Mouse (Mus musculus) gastrocnemius, adult 18-20 months (tissue): ENCODE data around the gene Lim2. TPM values are rescaled to one million over a fixed set of nuclear protein-coding genes. Genes with fewer than 3 reads are reported as not detected.
"Not testable (repeated sequence)": the region's sequence is repeated elsewhere in the genome, so short reads cannot be mapped to it uniquely, and the experiment has no call there.

ENCODE experiments used
- DNase-seq: peaks from one replicate; pipeline ENCODE4 v3.0.0; 2021; ENCODE audit warnings: low spot score
- long read RNA-seq, 2 experiments: library from polyadenylated mRNA; stranded (forward); transcript quantifications; one replicate each; pipeline ENCODE4 v2.0.0; 2021
- total RNA-seq, 2 experiments: library from RNA; stranded (reverse); gene quantifications; 2 replicates each; pipeline ENCODE4 v1.2.3; 2021

Lim2 gene
- not detected for total RNA-seq
- long read RNA-seq, experiment 1, result 0 reads
- long read RNA-seq, experiment 2, result 0 reads

DNA sequence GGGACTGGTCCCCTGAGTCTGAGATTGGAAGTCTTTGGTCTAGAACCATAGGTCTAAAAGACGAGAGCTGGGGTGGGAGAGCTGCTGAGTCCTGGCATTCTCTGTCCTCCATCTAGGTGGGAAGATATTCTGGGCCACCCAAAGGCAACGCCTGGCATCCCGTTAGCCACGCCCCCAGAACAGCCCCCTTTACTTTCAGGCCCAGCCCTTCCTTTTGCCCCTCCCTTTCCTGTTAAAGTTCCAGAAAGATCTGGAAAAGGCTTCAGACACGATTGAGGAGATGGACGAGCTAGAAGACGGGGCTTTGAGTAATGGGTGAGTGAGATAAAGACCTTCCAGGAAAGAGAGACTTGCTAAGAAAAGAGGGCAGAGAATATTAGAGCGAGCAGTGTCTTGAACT, at the start of gene Lim2:
Lim2 (plus strand) TSS at position 265 of the 400 bp plus-strand sequence.
- DNase-seq, result no peak

DNA sequence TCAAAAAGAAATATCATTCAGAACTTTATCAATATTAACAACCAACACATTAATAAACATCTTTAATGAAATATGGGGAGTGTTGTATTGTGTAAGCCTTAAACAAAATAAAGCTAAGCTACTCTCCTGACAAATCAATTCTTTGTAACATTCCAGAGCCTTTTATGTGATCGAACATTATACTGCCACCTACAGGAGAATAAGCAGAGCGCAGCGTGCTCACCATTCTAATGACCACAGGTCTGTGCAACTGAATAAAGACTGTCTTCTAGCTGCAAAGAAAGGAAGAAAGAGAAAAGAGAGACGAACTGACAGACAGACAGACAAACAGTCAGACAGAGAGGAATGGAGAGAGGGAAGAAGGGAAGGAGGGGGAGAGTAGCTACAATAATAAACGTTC, 49.2 kb upstream of the Lim2 start:
- DNase-seq, result peak; percentile 12

DNA sequence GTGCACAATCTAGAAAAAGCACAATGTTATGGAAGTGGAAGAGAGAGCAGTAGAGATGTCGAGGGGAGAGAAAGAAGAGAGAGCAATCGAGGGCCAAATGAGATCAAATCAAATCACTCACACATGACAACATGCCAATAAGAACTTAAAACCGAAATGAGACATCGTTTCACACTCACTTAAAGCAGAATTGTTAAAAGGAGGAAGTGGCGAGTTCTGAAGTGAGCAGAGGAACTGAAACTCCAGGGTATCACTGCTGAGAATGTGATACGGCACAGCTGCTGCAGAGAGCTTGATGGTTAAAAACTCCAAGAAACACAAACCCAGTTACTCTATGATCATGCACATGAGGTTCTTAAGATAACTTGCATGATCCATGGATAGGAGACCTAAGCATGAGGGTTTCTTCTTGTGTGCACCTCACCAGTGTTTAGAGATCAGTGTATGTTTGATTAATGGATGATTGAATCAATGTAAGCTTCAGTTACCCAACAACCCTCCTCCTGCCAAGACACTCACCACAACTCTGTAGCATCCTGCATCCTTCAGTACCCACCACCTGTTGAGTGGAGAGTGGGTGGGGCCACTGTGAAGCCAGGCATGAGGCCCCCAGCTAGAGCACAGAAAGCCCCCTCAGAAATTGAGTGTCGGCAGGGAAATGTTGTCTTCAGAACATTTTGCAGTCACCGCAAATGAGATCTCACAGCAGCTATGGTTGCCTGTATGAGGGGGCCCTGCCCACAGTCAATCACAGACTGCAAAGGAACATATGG, 34.9 kb upstream of the Lim2 start:
- DNase-seq, result no peak

DNA sequence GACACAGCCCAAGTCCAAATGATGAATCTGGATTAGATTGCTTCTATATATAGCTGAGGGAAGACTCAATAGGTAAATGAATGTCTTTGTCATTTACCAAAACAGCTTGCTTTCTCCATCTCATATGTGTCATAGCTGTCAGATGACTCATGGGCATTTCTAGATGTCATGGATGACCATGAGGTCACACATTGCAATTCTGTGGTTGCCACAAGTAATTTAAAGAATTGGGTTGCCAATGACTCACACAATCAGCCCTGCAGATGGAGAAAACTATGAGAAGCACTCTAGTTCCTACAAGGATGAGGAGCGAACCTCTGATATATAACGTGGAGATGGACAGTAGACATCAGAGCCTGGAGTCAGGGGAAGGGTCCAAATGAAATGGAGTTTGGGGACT, 28.0 kb upstream of the Lim2 start:
- DNase-seq, result no peak

DNA sequence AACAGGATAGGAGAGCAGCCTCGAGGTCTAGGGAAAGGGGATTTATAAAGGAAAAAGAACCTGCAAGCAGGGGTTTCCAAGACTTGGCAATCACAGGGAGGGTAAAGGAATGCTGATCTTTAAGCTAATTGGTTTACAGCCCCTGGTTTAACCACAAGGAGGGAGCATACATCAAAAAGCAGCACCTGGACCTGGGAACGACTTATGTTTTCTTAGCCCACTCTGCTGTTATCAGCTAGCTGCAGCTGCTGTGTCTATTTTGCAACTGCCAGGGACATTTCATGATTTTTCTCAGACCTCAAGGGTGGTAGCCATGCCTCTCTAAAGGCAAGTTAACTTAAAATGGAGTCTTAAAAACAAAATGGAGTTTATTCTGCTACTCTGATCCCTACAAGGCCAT, 24.8 kb upstream of the Lim2 start:
- no peak for DNase-seq

DNA sequence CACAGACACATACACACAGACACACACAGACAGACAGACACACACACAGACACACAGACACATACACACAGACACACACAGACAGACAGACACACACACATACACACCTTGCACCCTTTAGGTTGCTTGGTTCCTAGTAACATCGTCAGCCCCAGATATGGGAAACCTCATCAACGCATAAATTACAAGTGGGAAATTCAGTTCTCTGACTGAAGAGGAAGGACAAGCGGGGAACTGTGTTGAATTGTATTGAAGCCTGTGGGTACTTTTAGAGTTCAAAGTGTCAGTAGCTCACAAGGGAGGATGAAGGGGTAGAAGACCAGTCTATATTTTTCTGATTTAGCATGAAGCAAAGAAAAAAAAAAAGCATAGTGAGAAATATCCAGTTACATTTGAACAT, 19.9 kb upstream of the Lim2 start:
- DNase-seq, result no peak

DNA sequence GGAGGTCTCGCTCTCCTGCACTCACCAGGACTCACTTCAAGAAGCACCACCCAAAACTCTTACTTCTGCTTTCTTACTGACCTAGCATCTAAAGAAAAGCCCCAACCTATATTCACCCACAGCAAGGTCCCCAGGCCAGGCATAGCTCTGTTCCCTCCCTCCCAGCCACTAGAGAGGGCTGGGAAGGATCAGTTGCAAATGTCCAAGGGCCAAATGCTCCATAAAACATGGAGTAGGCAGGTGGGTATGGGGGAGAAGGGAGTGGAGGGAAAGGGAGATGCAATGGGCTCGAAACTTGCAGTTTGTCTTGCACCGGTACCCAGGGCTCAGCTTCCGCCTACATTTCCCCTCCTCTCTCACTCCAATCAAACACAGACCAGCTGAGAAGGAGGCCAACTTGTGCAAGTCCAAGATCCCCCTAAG, 19.3 kb upstream of the Lim2 start, which contains the start of gene Siglecg:
Siglecg (plus strand) TSS at position 74 of the 423 bp plus-strand sequence.
- DNase-seq, result no peak

DNA sequence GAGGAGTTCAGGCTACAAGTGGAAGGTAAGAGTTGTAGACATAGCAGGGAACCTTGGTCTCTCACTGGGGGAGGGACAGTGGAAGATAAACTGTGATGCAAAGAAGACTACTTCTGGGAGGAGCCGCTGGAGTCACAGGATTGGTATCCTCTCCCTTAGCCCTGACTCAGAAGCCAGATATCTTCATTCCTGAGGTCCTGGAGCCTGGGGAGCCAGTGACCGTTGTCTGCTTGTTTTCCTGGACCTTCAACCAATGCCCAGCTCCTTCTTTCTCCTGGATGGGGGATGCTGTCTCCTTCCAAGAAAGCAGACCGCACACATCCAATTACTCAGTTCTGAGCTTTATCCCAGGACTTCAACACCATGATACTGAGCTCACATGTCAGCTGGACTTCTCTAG, 18.4 kb upstream of the Lim2 start:
- DNase-seq, result no peak

DNA sequence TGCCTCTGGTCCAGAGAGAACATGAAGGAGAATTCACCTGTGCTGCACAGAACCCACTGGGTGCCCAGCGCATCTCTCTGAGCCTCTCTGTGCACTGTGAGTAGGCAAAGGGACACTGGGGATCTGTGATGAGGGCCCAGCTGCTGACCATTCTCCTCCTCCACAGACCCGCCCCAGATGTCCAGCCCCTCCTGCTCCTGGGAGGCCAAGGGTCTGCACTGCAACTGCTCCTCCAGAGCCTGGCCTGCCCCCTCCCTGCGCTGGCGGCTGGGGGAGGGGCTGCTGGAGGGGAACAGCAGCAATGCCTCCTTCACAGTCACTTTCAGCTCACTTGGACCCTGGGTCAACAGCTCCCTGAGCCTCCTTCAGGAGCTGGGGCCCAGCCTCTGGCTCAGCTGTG, 15.7 kb upstream of the Lim2 start:
- not testable (repeated sequence) for DNase-seq

DNA sequence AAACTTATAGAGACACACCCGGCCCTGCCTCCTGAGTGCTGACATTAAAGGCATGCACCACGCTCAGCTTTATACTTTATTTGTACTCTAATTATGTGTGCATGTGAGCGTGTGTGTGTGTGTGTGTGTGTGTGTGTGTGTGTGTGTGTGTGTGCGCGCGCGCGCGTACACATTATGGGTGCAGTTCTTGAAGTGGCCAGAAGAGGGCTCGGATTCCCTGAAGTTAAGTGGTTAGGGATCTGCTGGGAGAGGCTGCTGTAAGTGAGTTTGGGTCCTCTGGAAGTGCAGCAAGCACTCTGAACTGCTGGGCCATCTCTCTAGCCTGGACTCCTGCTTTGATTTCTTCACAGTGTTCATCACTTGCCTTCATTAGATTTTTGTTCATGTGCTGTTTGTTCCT, 10.2 kb upstream of the Lim2 start:
- DNase-seq, result no peak

DNA sequence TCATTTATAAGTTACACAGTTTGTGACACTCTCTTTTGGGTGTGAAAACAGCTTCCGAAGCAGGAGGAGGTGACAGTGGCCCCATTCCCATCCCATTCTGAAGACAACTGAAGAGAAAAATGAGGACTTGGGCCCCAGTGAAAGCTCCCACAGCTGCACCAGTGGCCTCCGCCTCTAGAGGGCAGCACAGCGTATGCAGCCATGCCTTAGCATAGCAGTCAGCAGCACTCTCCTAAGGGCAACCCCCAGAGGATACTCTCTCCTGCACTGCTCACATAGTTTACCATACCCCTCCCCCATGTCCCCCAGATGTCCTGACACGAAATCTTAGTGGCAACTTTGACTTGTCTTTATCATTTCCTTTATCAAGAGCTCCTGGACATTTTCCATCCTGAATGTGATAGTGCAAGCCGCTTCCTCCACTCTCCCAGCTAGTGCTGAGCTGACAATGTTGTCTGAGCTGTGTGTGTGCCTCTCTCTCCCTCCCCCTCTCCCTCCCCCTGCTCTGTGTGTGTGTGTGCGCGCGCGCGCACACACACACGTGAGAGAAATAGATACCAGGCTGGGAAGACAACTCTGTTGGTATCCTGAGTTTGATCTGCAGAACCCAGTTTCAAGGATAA, 4.4 kb upstream of the Lim2 start:
- peak; percentile 83 for DNase-seq

DNA sequence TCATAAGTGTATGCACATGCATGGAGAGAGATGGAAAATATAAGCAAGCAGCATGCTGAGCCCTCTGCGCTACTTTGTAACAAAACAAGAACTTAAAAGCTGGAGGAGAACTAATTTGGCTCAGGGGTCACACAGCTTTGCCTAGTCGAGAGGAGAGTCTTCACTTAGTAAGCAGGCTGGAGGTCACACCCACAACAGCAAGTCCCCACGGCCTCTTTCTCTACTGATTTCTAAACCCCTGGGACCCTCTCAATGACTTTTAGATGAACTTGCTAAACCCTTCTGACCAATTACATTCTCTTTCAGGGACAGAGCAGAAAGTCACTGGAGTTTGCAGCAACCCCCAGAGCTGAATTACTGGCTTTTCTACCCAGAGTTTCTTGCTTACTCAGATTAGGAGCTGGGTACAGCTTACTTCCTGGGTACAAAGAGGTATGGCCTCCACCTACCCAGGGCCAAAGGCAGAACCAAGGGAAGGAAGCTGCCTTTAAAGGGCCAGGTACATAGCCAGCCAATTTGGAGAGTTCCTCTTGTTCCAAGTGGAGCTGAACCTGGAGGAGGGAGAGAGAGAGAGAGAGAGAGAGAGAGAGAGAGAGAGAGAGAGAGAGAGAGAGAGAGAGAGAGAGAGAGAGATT, 3.4 kb upstream of the Lim2 start:
- DNase-seq, result no peak

DNA sequence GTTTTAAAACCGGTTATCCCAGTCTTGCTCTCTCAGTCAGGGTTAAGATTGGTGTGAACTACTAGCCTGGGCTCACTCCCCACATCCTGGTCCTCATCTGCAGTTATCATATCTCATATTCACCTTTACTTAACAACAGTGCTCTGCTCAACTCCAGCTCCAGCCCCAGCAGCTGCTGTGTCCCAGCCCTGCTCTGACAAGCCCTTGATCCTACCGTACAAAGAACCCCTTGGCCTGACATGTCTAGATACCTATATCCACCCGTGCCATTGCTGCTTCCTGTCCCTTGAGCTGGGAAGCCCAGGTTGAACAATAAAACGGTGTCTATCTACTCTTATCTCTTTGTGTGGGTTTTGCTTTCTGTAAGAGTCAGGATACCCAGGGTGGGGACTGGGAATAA, 2.0 kb downstream of the Lim2 start:
- no peak for DNase-seq

DNA sequence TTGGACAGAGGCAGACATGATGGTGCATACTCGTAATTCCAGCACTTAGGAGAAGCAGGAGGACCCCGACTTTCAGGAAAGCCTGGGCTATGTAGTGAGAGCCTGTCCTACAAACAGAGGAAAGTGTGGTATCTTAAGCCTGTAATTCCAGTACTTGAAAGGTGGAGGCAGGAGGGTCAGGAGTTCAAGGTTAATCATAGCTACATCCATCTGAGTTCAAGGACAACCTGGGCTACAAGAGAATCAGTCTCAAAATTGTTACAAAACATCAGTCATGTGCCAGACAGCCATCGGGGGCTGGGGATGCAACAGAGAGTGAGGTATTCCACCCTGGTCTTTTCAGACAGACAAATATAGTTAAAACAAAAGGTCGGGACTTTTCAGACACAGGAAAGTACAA, 5.4 kb downstream of the Lim2 start:
- no peak for DNase-seq

DNA sequence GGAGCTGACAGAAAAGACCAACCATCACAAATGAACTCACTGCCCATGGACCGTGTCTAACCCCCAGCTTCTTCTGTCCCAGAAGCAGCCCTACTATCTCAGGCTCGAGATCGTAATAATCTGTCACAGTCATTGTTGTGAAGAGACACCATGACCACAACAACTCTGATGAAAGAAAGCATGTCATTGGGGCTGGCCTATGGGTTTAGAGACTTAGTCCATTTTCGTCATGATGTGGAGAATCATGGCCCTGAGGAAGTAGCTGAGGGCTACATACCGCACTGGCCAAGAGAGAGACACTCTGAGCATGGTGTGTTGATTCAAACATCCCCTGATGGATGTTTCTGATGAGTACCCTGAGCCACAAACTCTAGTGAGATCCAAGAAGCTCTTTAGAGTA, 7.2 kb downstream of the Lim2 start:
- DNase-seq, result no peak

DNA sequence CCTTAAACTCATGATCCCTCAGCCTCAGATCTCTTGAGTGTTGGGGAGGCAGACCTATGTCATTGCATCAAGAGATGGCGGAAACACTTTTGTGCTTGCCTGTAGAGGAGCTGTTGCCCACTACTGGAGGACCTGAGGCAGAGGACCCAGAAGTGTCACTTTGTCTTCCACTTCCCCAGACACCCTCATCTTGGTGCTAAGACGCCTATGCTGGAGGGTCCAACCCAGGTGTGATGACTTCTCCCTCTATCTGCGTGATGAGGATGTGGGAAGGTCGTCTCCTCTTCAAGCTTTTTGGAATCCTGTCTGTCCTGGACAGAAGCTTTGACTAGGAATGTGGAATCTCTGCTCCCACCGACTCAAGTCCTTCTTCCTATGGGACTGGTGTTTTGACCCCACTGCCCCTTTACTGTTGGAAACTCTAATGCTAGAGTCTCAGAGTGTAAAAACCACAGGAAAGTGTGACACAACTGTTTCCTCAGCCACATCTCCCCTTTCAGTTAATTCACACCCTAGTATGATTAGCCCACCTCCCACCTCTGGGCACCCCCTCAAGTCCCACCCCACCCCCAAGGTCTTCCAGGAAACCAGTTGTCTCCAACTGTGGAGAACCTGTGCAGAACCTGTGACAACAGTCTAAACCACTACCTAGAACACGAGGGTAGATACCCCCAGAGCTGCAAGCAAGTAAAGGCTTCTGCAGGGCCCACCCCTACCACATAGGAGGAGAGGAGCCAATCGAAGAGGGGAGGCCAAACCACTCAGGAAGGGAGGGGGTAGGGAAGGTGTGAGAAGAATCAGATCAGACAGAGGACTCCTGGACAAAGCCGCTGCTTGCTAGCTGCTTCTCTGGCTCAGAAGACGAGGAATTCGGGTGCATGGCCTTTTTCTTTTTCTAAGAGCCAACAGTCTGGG, 9.1 kb downstream of the Lim2 start, which contains the start of gene Nkg7:
Nkg7 (plus strand) TSS at position 733 of the 915 bp plus-strand sequence.
- no peak for DNase-seq

DNA sequence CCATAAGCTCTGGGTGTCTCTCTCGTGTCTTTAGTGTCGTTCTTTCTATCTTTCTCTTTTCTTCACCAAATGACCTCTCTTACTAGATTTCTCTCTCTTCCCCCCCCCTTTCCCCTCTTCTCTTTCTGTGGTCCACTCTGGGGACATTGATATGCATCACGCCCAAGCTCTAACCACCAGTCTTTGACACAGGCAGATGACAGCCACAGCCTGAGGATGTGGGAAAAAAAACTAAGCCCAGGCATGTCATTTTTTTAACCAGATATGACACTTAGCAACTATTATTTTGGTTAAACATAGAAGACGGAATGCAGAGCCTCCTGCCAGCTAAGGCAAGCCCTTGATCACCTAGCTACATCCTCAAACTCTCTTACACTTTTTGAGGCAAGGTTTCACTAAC, 11.1 kb downstream of the Lim2 start:
- no peak for DNase-seq

DNA sequence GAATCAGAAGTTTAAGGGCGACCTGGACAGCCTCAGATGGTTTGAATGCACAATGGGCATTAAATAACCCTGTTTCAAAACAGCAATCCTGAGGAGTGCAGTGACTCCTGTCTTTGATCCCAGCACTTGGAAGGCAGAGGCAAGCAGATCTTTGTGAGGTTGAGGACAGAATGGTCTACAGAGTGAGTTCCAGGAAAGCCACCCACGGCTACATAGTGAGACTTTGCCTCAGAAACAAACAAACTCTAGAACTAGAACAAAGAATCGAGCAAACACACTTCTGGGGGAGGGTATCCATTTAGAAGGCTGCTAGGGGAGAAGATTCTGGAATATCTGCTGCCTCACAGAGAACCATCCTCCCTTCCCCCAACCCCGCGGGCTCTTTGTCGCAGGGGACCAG, 13.0 kb downstream of the Lim2 start, which contains the start of gene Cldnd2:
Cldnd2 (plus strand) TSS at position 301 of the 400 bp plus-strand sequence.
- no peak for DNase-seq

DNA sequence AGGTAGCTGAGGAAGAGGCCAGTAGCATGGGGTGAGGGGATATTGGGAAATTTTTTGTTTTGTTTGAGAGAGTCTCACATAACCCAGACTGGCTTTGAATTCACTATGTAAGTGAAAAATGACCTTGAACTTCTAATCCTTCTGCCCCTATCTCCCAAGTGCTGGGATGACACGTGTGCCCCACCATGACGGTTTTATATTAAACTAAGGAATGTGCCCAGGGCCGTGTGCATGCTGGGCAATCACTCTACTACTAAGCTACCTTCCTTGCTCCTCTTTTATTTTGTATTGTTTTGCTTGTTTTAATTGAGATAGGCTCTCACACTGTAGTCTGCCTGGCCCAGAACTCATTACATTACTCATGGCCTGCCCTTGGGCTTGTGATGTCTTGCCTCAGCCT, 13.6 kb downstream of the Lim2 start:
- no peak for DNase-seq

DNA sequence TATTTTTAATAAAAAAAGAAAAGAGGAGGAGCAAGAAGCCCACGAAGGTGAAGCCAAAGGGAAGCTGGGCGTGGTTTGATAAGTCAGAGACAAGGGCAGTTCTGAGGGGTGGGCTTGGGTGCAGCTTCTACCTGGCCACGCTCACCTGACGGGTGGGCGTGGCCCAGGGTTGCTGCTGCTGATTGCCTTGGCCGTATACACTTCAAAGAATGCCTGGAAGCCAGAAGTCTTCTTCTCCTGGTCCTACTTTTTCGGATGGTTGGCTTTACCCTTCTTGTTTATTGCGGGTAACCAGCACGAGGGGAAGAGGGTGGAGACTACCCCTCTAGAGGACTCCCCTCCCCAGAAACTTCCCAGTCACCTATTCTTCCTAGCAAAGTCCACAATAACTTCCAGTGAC, 15.2 kb downstream of the Lim2 start:
- no peak for DNase-seq

DNA sequence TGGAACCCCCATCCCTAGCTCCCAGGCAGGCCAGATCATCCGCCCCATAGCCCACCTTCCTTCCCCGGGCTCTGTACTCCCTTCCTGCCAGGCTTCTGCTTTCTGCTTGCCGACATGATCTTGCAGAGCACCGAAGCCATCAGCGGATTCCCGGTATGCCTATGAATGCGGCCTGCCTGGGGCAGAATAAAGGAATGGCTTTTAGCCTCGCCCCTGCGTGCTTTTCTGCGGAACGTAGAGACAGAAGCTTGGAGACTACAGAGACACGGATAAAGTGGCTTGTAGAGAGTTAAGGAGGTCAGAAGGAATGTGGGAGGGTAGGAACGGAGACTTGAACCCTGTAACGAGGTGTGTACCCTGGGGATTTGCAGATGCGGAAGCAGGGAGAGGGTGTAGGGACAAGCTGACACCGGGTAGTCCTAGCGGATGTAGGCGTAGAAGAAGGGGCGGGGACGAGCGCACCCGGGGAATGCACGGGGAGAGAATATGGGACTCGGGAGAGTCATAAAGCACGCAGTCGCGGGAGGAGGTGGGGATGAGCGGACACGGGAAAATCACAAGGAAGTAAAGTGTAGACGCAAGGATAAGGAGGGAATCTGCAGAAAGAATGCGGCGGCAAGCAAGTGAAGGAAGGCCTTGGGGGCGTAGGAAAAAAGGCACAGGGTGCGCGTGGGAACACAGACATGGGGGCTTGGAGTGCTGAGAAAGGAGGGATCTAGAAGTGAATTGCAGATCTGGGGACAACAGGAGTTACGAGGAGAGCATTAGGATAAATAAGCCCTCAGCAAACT, 15.9 kb downstream of the Lim2 start:
- DNase-seq, result peak; percentile 87
